ENCODE assay signal across 9 mouse cellular contexts in genomic region chr13:102744481-102745269, GRCm38 (mm10). TPM values are rescaled to one million over a fixed set of nuclear protein-coding genes. Genes with fewer than 3 reads are reported as not detected.
DNase-seq lines count a peak whose midpoint lies in the region; ATAC-seq and TF ChIP-seq lines count a peak whose summit lies in the region.
"Had no signal": no experiment of that assay in that cellular context is flagged by ENCODE, and none has a peak within 500 bp of the region (broad histone marks: within the 10 kb centered on the region; RNA-seq: fewer than 3 reads in every experiment).

No protein-coding gene starts in this region.

- dilution Hi-C loops in CH12.LX (cut with MboI; ENCODE audit: extremely low pct_ligation_motif_present, extremely low pct_unique_long_range_greater_than_20kb, low sequenced_read_pairs), result no loop called here

- WGBS in heart, embryonic 12.5 days, result 62% methylated on average over 9 of the region's 9 CpGs
- 40% methylated on average over 9 of the region's 9 CpGs for WGBS in cerebellum, adult 2 months
- WGBS in forebrain, postnatal 0 days, result 62% methylated on average over 9 of the region's 9 CpGs

- no peak for TF ChIP-seq EP300 in CH12.LX (IDR thresholded peaks at IDR 0.05; ENCODE audit: low read length)

- DNase-seq in heart, adult 8-10 months (ENCODE audit: low spot score), result peak; percentile 55
- DNase-seq in CH12.LX (ENCODE audit: extremely low read depth), result peak; percentile 69
- DNase-seq in cerebellum, adult 2 months, result peak; percentile 29 to 42
- peak; percentile 63 for DNase-seq in forebrain, postnatal 0 days
- DNase-seq in layer of hippocampus, adult 11-12 months (ENCODE audit: low spot score), result peak; percentile 74
- peak; percentile 58 for DNase-seq in lung, postnatal 14 days
- DNase-seq in spleen, adult 18-20 months, result peak; percentile 32 to 56

- no peak for TF ChIP-seq POLR2A in CH12.LX (IDR thresholded peaks at IDR 0.05; ENCODE audit: low read depth, low read length)
- no peak for TF ChIP-seq POLR2A in cerebellum, adult 2 months (IDR thresholded peaks at IDR 0.05; ENCODE audit: borderline replicate concordance, insufficient read depth, low read length)

- TF ChIP-seq RAD21 in CH12.LX (IDR thresholded peaks at IDR 0.05; ENCODE audit: low read depth, low read length), result peak; percentile 84

- H3K4me2 ChIP-seq in heart, embryonic 12.5 days, result no peak overlapping the region
- H3K4me2 ChIP-seq in CH12.LX (ENCODE audit: insufficient read depth, low read depth, poor library complexity, severe bottlenecking), result no peak overlapping the region
- H3K4me2 ChIP-seq in forebrain, postnatal 0 days (ENCODE audit: low read depth), result no peak overlapping the region
- H3K4me2 ChIP-seq: lung, embryonic 15.5 days had no signal

- ATAC-seq in heart, embryonic 12.5 days (ENCODE audit: insufficient number of reproducible peaks, low FRiP score), result no peak
- no peak for ATAC-seq in forebrain, postnatal 0 days

- H3K27ac ChIP-seq in heart, embryonic 12.5 days (ENCODE audit: poor library complexity, severe bottlenecking), result no peak overlapping the region
- H3K27ac ChIP-seq in CH12.LX (ENCODE audit: insufficient read depth, low read depth), result 0 out of 2 replicates have a peak overlapping the region, but pooled peaks have one; percentile 2
- H3K27ac ChIP-seq in cerebellum, adult 2 months (ENCODE audit: insufficient read depth, low read length), result no peak overlapping the region
- no peak overlapping the region for H3K27ac ChIP-seq in forebrain, postnatal 0 days (ENCODE audit: low read depth, low read length)
- H3K27ac ChIP-seq: lung, embryonic 15.5 days had no signal

- in situ Hi-C loops in CH12.LX (cut with MboI; ENCODE audit: low pct_ligation_motif_present, low pct_unique_long_range_greater_than_20kb, low sequenced_read_pairs), result no loop called here

- H3K27me3 ChIP-seq in heart, embryonic 12.5 days (replicated peaks), result no peaks in the 10 kb centered on the region
- H3K27me3 ChIP-seq in CH12.LX (replicated peaks), result no peaks in the 10 kb centered on the region
- H3K27me3 ChIP-seq in cerebellum, adult 2 months (ENCODE audit: control insufficient read depth, insufficient read depth, low read length), result no peaks in the 10 kb centered on the region
- H3K27me3 ChIP-seq in forebrain, postnatal 0 days (ENCODE audit: insufficient read depth, low read length), result no peaks in the 10 kb centered on the region
- H3K27me3 ChIP-seq: lung, embryonic 15.5 days had no signal

- peaks cover 71% of the 10 kb centered on the region for H3K36me3 ChIP-seq in heart, embryonic 12.5 days
- H3K36me3 ChIP-seq in CH12.LX (replicated peaks in 1 of 2; ENCODE audit: control insufficient read depth in 1 of 2, insufficient read depth in 1 of 2, low read length in 1 of 2), result peaks cover 50 to 76% of the 10 kb centered on the region in 2 experiments
- peaks cover 4% of the 10 kb centered on the region; the same call in 1 of the 2 replicates for H3K36me3 ChIP-seq in forebrain, postnatal 0 days (ENCODE audit: insufficient read depth)

- no peak overlapping the region for H3K9ac ChIP-seq in heart, embryonic 12.5 days
- no peak overlapping the region for H3K9ac ChIP-seq in CH12.LX (ENCODE audit: insufficient read depth, low read depth)
- no peak overlapping the region for H3K9ac ChIP-seq in forebrain, postnatal 0 days
- H3K9ac ChIP-seq: lung, embryonic 15.5 days had no signal

- peak; percentile 81 to 90 for TF ChIP-seq CTCF in CH12.LX (conservative IDR thresholded peaks at IDR 0.05 in 1 of 2, IDR thresholded peaks at IDR 0.05 in 1 of 2; ENCODE audit: low read depth in 2 of 2, low read length in 2 of 2)
- TF ChIP-seq CTCF in cerebellum, adult 2 months (IDR thresholded peaks at IDR 0.05; ENCODE audit: borderline replicate concordance, insufficient read depth, low read depth, low read length), result peak; percentile 75
- peak; percentile 80 for TF ChIP-seq CTCF in forebrain, postnatal 0 days (IDR thresholded peaks at IDR 0.05; ENCODE audit: low read depth)

- no peak overlapping the region for H3K4me3 ChIP-seq in heart, embryonic 12.5 days
- H3K4me3 ChIP-seq in CH12.LX (replicated peaks in 1 of 3; ENCODE audit: low read depth in 2 of 3, low read length in 2 of 3, poor library complexity in 1 of 3), result no peak overlapping the region
- no peak overlapping the region for H3K4me3 ChIP-seq in cerebellum, adult 2 months (replicated peaks; ENCODE audit: insufficient read depth, low read depth, low read length)
- H3K4me3 ChIP-seq in forebrain, postnatal 0 days (ENCODE audit: low read depth, low read length), result no peak overlapping the region
- H3K4me3 ChIP-seq: lung, embryonic 15.5 days had no signal

- H3K79me2 ChIP-seq in CH12.LX (replicated peaks; ENCODE audit: control insufficient read depth, extremely low read depth, insufficient read depth, poor library complexity, severe bottlenecking), result no peaks in the 10 kb centered on the region

- 0 out of 2 replicates have a peak, but pooled peaks cover 5% of the 10 kb centered on the region for H3K4me1 ChIP-seq in heart, embryonic 12.5 days (replicated peaks)
- H3K4me1 ChIP-seq in CH12.LX (ENCODE audit: control insufficient read depth in 1 of 2, insufficient read depth in 2 of 2), result peaks cover 2 to 38% of the 10 kb centered on the region in 2 experiments
- no peaks in the 10 kb centered on the region for H3K4me1 ChIP-seq in cerebellum, adult 2 months (ENCODE audit: control insufficient read depth, insufficient read depth, low read length)
- 0 out of 2 replicates have a peak, but pooled peaks cover 4% of the 10 kb centered on the region for H3K4me1 ChIP-seq in forebrain, postnatal 0 days (ENCODE audit: insufficient read depth)
- H3K4me1 ChIP-seq: lung, embryonic 15.5 days had no signal

- no peaks in the 10 kb centered on the region for H3K9me3 ChIP-seq in heart, embryonic 12.5 days (replicated peaks)
- no peaks in the 10 kb centered on the region for H3K9me3 ChIP-seq in CH12.LX (replicated peaks; ENCODE audit: low read length)
- H3K9me3 ChIP-seq in forebrain, postnatal 0 days (ENCODE audit: low read length), result no peaks in the 10 kb centered on the region
- H3K9me3 ChIP-seq: lung, embryonic 15.5 days had no signal

TF ChIP-seq in CH12.LX, 34 proteins besides CTCF, POLR2A, EP300 and RAD21:
- no peak for TF ChIP-seq MAX (IDR thresholded peaks at IDR 0.05; ENCODE audit: low read length)
- peak; percentile 98 for TF ChIP-seq MAFK (IDR thresholded peaks at IDR 0.05; ENCODE audit: insufficient replicate concordance, low read length)
- no peak for TF ChIP-seq E2F4 (IDR thresholded peaks at IDR 0.05; ENCODE audit: insufficient replicate concordance, low read depth, low read length)
- peak; percentile 98 for TF ChIP-seq ZNF384 (IDR thresholded peaks at IDR 0.05; ENCODE audit: low read depth, low read length)
- TF ChIP-seq ELF1 (IDR thresholded peaks at IDR 0.05; ENCODE audit: low read depth, low read length), result peak; percentile 28; the same call in 1 of the 2 replicates
- TF ChIP-seq SMC3 (IDR thresholded peaks at IDR 0.05; ENCODE audit: low read depth, low read length), result peak; percentile 92
- peak; percentile 9; the same call in 1 of the 2 replicates for TF ChIP-seq NELFE (IDR thresholded peaks at IDR 0.05; ENCODE audit: low read depth, low read length)
- no peak for TF ChIP-seq MYC (IDR thresholded peaks at IDR 0.05; ENCODE audit: low read depth, low read length)
- TF ChIP-seq NRF1 (IDR thresholded peaks at IDR 0.05; ENCODE audit: low read depth, low read length), result no peak
- peak; percentile 73 for TF ChIP-seq ZC3H11A (IDR thresholded peaks at IDR 0.05; ENCODE audit: low read depth, low read length)
- no peak; the same call in 1 of the 2 replicates for TF ChIP-seq MAZ (IDR thresholded peaks at IDR 0.05; ENCODE audit: low read depth, low read length)
- no peak for TF ChIP-seq CHD2 (IDR thresholded peaks at IDR 0.05; ENCODE audit: low read length)
TF ChIP-seq in CH12.LX: peak in this region for 6.

RNA-seq across cellular contexts. Expression of gene Cd180, which starts 51.3 kb away (rescaled TPM):
- 1 to 10 TPM in 2 of 4 experiments, under 1 TPM in 2; 0.57 to 2.5 (median 0.85) TPM for total RNA-seq in heart, adult 8-10 months (2022)
- 0.37 and 0.44 TPM in 2 replicates for polyA plus RNA-seq in heart, embryonic 12.5 days (2016; fragmentation: Nextera tagmentation; extraction: Ambion mirVana)
- 34.2 and 41.7 TPM in 2 replicates for total RNA-seq in CH12.LX (2012; rRNA removed)
- total RNA-seq in CH12.LX (2014; rRNA removed), result 40.4 and 43.3 TPM in 2 replicates
- 203 and 232 TPM in 2 replicates for polyA plus RNA-seq in CH12.LX (2012; ENCODE audit: insufficient read length, low read depth)
- polyA plus RNA-seq in cerebellum, adult 2 months (2012; rRNA removed), result 0.60 and 0.65 TPM in 2 replicates
- 0.57 and 0.77 TPM in 2 replicates for total RNA-seq in forebrain, postnatal 0 days (2014; rRNA removed)
- 0.55 and 0.56 TPM in 2 replicates for polyA plus RNA-seq in forebrain, postnatal 0 days (2015; fragmentation: Nextera tagmentation; extraction: Ambion mirVana)

Comparison
In these comparisons a context has a peak if more than half of its experiments do, and no peak if none do; other contexts are left out.
1. RNA of gene Cd180, which starts 51.3 kb away (polyA plus RNA-seq): 203 to 232 TPM in CH12.LX; 0.60 to 0.65 TPM in cerebellum, adult 2 months, 0.55 to 0.56 TPM in forebrain, postnatal 0 days and 0.37 to 0.44 TPM in heart, embryonic 12.5 days; every median in the first group is over 100 times any median in the second.
2. Peak in every context shown above with its lines, with median percentiles within 50 percentile points of each other: DNase-seq and CTCF ChIP-seq.